Mouse (Mus musculus): ENCODE measurements around the gene Gm17387. TPM values are rescaled to one million over a fixed set of nuclear protein-coding genes. Genes with fewer than 3 reads are reported as not detected.
A peak's percentile ranks its signal among the peaks of the same experiment; 100 is the strongest.

Gm17387 gene
- polyA plus RNA-seq, 1 experiment from 2014 or later = not detected

DNA sequence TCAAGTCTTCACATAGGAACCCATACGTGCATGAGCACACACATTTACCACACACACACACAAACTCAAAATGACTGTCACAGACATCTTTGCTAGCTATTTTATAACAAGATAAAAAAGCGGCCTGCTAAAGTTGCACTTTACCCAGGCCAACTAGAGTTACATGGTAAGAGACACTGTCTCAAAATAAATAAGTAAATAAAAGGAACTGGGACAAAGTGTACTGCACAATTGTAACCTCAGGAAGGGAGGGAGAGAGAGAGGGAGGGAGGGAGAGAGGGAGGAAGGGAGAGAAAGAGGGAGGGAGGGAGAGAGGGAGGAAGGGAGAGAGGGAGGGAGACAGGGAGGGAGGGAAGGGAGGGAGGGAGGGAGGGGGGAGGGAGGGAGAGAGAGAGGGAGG lies 23.5 kb downstream of the Gm17387 start:
- Histone ChIP-seq H3K9ac (replicated peaks; ENCODE audit: low read depth, low read length) (no peak overlapping the region), H3K27ac (ENCODE audit: low read length) (no peak overlapping the region)
- WGBS = 91% methylated on average over 2 of the region's 2 CpGs

DNA sequence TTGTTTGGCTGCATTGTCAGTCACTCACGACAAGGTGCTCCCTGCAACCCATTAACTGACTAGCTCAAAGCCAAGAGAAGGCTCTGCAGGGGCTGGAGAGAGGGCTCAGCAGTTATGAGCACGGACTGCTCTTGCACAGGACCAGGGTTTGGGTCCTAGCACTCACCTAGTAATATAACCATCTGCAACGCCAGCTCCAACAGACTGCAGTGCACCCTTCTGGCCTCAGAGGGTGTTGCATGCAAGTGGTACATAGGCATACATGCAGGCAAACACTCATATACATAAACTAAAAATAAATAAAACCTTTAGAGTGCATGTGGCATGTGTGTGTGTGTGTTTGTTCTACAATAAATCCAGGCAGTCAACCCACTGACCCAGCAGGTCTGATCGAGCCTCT lies 26.9 kb downstream of the Gm17387 start:
- Histone ChIP-seq H3K27me3 (replicated peaks; ENCODE audit: control insufficient read depth, insufficient read depth, low read length) (no peaks in the 10 kb centered on the region), H3K9ac (replicated peaks; ENCODE audit: low read depth, low read length) (no peak overlapping the region), H3K4me2 (ENCODE audit: low read length) (no peak overlapping the region), H3K27ac (ENCODE audit: low read length) (no peak overlapping the region), H3K36me3 (ENCODE audit: control insufficient read depth, insufficient read depth) (no peaks in the 10 kb centered on the region), H3K4me3 (replicated peaks; ENCODE audit: low read length) (no peak overlapping the region), H3K4me1 (replicated peaks; ENCODE audit: control insufficient read depth, insufficient read depth, low read length) (peaks cover 5% of the 10 kb centered on the region), H3K9me3 (ENCODE audit: control insufficient read depth, low read length) (no peaks in the 10 kb centered on the region)
- 80% methylated on average over 4 of the region's 4 CpGs for WGBS
- no peak for ATAC-seq

More for the DNA sequence above, 23.5 kb downstream of the Gm17387 start:
- no peak overlapping the region for H3K4me3 ChIP-seq (replicated peaks; ENCODE audit: low read length)
- H3K4me1 ChIP-seq (replicated peaks; ENCODE audit: control insufficient read depth, insufficient read depth, low read length) = peaks cover 7% of the 10 kb centered on the region
- H3K4me2 ChIP-seq (ENCODE audit: low read length) = no peak overlapping the region
- no peaks in the 10 kb centered on the region for H3K9me3 ChIP-seq (ENCODE audit: control insufficient read depth, low read length)
- no peaks in the 10 kb centered on the region for H3K27me3 ChIP-seq (replicated peaks; ENCODE audit: control insufficient read depth, insufficient read depth, low read length)
- ATAC-seq = no peak
- H3K36me3 ChIP-seq (ENCODE audit: control insufficient read depth, insufficient read depth) = no peaks in the 10 kb centered on the region

DNA sequence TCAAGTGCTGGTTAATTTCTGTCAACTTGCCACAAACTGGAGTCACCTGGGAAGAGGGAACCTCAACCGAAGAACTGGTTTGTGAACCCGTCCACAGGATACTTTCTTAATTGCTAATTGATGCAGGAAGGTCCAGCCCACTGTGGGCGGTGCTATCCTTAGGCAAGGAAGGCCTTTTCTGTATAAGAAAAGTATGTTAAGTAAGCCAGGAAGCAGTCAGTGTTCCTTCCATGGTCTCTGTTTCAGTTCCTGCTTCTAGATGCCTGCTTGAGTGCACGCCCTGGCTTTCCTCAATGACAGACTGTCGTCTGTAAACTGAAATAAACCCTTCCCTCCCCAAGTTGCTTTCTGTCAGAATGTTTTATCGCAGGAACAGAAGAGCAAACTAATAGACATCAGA lies 28.0 kb downstream of the Gm17387 start:
- WGBS = 88% methylated on average over 6 of the region's 6 CpGs
- no peak for ATAC-seq
- Histone ChIP-seq H3K4me2 (ENCODE audit: low read length) (no peak overlapping the region), H3K9me3 (ENCODE audit: control insufficient read depth, low read length) (no peaks in the 10 kb centered on the region), H3K27ac (ENCODE audit: low read length) (no peak overlapping the region), H3K4me3 (replicated peaks; ENCODE audit: low read length) (no peak overlapping the region), H3K27me3 (replicated peaks; ENCODE audit: control insufficient read depth, insufficient read depth, low read length) (no peaks in the 10 kb centered on the region), H3K9ac (replicated peaks; ENCODE audit: low read depth, low read length) (no peak overlapping the region), H3K36me3 (ENCODE audit: control insufficient read depth, insufficient read depth) (no peaks in the 10 kb centered on the region), H3K4me1 (replicated peaks; ENCODE audit: control insufficient read depth, insufficient read depth, low read length) (peaks cover 11% of the 10 kb centered on the region)

DNA sequence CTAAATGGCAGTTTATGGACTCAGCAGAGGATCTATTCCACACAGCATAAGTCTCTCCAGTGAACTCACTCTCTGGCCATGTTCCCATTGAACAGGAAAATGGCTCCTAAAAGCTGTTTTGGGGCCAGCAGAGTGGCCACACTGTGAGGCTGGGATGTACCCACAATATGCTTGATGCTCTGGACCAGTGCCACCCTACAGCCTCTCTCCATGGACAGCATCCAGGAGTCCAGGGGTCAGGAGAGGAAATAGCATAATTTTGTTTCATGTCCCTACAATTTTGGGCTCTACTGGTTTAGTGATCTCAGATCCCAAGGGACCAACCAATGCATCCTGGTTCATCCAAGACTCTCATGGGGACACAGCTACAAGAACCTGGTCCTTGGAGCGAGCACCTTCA lies 28.6 kb downstream of the Gm17387 start:
- H3K27ac ChIP-seq (ENCODE audit: low read length) = no peak overlapping the region
- no peak for ATAC-seq
- no peak overlapping the region for H3K4me3 ChIP-seq (replicated peaks; ENCODE audit: low read length)
- H3K36me3 ChIP-seq (ENCODE audit: control insufficient read depth, insufficient read depth) = no peaks in the 10 kb centered on the region
- H3K27me3 ChIP-seq (replicated peaks; ENCODE audit: control insufficient read depth, insufficient read depth, low read length) = no peaks in the 10 kb centered on the region
- no peak overlapping the region for H3K4me2 ChIP-seq (ENCODE audit: low read length)
- no peak overlapping the region for H3K9ac ChIP-seq (replicated peaks; ENCODE audit: low read depth, low read length)
- peaks cover 17% of the 10 kb centered on the region for H3K4me1 ChIP-seq (replicated peaks; ENCODE audit: control insufficient read depth, insufficient read depth, low read length)
- no peaks in the 10 kb centered on the region for H3K9me3 ChIP-seq (ENCODE audit: control insufficient read depth, low read length)
- 93% methylated on average over 1 of the region's 1 CpGs for WGBS

DNA sequence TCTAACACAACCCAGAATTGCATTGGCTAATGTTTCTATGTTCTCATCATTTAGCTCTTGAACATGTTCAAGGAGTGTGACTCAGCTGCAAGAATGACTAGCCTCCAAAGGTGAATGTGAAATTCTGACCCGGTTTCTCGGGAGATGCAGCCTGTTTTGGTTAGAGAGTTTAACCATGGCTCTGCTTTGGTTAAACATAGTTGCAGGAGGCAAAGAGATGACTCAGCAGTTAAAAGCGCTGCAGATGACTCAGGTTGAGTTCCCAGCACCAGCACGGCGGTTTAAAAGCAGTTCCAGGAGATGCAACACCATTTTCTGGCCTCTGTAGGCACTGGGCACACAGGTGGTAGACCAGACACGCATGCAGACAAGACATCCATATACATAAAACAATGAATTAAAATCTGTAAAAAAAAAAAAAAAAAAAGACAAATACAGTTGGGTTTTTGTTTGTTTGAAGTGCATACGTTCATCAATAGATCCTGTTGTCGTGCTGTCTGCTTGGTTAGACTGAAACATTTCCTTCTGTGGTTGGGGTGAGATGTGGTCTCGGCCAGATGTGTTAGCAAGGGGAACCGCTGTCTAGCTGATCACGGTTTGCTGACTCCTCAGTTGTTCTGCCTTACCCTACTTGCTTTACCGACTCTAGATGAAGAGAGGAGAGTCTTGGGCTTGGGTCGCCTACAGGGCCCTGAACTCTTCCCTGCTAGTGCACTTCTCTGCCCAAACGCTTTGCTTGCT lies 29.8 kb downstream of the Gm17387 start:
- H3K9me3 ChIP-seq (ENCODE audit: control insufficient read depth, low read length) = no peaks in the 10 kb centered on the region
- no peak for ATAC-seq
- no peak overlapping the region for H3K4me2 ChIP-seq (ENCODE audit: low read length)
- 93% methylated on average over 14 of the region's 14 CpGs for WGBS
- peaks cover 25% of the 10 kb centered on the region for H3K4me1 ChIP-seq (replicated peaks; ENCODE audit: control insufficient read depth, insufficient read depth, low read length)
- no peaks in the 10 kb centered on the region for H3K36me3 ChIP-seq (ENCODE audit: control insufficient read depth, insufficient read depth)
- no peak overlapping the region for H3K27ac ChIP-seq (ENCODE audit: low read length)
- no peak overlapping the region for H3K4me3 ChIP-seq (replicated peaks; ENCODE audit: low read length)
- no peaks in the 10 kb centered on the region for H3K27me3 ChIP-seq (replicated peaks; ENCODE audit: control insufficient read depth, insufficient read depth, low read length)
- no peak overlapping the region for H3K9ac ChIP-seq (replicated peaks; ENCODE audit: low read depth, low read length)

DNA sequence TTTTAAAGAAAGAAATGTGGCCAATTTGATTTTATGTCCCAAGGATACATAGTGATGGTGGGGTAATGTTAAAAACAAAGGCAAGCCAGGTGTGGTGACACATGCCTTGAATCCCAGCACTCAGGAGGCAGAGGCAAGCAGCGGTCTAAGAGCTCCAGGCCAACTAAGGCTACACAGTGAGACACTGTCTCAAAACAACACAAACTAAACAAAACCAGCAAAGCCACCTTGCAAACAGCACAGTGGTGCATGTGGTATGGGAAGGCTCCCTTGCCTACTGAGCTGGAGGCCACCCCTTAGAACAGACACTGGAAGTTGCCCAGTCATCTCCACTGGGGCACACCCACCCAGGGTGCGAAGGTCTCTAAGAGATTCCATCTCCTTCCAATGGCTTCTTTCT lies 31.0 kb downstream of the Gm17387 start:
- no peak for ATAC-seq
- peaks cover 6% of the 10 kb centered on the region for H3K36me3 ChIP-seq (ENCODE audit: control insufficient read depth, insufficient read depth)
- H3K4me2 ChIP-seq (ENCODE audit: low read length) = peak overlapping the region; percentile 87
- H3K27ac ChIP-seq (ENCODE audit: low read length) = 0 out of 2 replicates have a peak overlapping the region, but pooled peaks have one; percentile 67
- H3K27me3 ChIP-seq (replicated peaks; ENCODE audit: control insufficient read depth, insufficient read depth, low read length) = no peaks in the 10 kb centered on the region
- H3K4me3 ChIP-seq (replicated peaks; ENCODE audit: low read length) = peak overlapping the region; percentile 87
- 67% methylated on average over 2 of the region's 2 CpGs for WGBS
- no peaks in the 10 kb centered on the region for H3K9me3 ChIP-seq (ENCODE audit: control insufficient read depth, low read length)
- H3K4me1 ChIP-seq (replicated peaks; ENCODE audit: control insufficient read depth, insufficient read depth, low read length) = peaks cover 25% of the 10 kb centered on the region
- H3K9ac ChIP-seq (replicated peaks; ENCODE audit: low read depth, low read length) = peak overlapping the region; percentile 92

DNA sequence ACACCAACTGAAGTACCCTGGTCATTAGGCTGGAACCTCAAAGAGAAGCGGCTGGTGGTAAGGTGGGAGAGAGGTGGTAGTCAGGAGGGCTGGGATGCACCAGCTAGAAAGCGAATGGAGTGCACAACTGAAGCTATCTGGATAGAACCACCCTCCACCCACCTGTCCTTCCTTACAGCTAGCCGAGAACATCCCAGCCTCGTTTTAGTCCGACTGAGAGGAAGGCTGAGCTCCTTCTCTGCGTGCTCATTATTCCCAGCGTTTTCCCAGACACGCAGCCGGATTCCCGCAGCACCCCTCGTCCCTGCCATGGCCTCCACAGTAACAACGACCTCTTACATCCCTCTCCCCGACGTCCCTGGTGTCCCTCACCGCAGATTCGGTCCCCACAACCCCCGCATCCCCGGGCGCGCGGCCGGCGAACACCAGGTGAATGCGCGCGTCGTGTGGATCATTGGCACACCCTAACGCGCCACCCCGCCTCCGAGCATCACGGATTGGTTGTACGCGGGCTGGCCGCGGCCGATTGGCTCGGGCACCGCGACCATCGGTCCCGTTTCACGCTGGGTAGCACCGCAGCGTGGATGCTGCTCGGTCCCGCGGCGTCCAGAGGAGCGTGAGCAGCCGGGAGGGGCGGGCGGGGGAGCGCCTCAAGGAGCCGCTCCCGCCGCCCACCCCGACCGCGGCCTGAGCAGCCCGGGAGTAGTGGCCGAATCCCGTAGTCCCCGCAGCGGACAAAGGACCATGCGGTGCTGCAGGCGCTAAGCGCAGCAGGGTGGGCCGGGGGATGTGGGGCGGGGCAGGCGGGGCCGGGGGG lies 31.7 kb downstream of the Gm17387 start, which contains the start of gene B4galnt4:
TSS of gene B4galnt4 (plus strand) at position 679 of the 817 bp plus-strand sequence.
- H3K9ac ChIP-seq (replicated peaks; ENCODE audit: low read depth, low read length) = peak within 1 kb of the TSS; percentile 92
- peak; percentile 99 for ATAC-seq
- under 1% methylated on average over 57 of the region's 72 CpGs for WGBS
- peak within 1 kb of the TSS; percentile 87 for H3K4me2 ChIP-seq (ENCODE audit: low read length)
- H3K4me3 ChIP-seq (replicated peaks; ENCODE audit: low read length) = peak within 1 kb of the TSS; percentile 87
- no peaks in the 10 kb centered on the region for H3K9me3 ChIP-seq (ENCODE audit: control insufficient read depth, low read length)
- H3K36me3 ChIP-seq (ENCODE audit: control insufficient read depth, insufficient read depth) = peaks cover 12% of the 10 kb centered on the region
- H3K27ac ChIP-seq (ENCODE audit: low read length) = peak within 1 kb of the TSS; percentile 67
- no peaks in the 10 kb centered on the region for H3K27me3 ChIP-seq (replicated peaks; ENCODE audit: control insufficient read depth, insufficient read depth, low read length)
- peaks cover 25% of the 10 kb centered on the region for H3K4me1 ChIP-seq (replicated peaks; ENCODE audit: control insufficient read depth, insufficient read depth, low read length)

DNA sequence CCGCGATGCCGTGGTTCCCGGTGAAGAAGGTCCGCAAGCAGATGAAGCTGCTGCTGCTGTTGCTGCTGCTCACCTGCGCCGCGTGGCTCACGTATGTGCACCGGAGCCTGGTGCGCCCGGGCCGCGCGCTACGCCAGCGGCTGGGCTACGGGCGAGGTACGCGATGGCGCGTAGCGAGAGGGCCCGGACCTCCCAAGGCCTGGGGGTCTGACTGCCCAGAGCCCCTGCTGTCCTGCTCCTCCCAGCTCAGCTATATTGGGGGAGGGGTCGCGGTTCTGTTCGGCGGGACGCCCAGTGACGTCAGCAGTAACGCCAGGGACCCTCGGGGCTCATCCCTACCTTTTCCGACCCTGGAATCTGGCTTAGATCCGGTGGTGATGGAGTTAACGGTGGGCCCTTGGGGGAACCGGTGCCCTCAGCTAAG lies 32.4 kb downstream of the Gm17387 start:
- 0% methylated on average over 37 of the region's 37 CpGs for WGBS
- H3K27me3 ChIP-seq (replicated peaks; ENCODE audit: control insufficient read depth, insufficient read depth, low read length) = no peaks in the 10 kb centered on the region
- peak; percentile 45 for ATAC-seq

DNA sequence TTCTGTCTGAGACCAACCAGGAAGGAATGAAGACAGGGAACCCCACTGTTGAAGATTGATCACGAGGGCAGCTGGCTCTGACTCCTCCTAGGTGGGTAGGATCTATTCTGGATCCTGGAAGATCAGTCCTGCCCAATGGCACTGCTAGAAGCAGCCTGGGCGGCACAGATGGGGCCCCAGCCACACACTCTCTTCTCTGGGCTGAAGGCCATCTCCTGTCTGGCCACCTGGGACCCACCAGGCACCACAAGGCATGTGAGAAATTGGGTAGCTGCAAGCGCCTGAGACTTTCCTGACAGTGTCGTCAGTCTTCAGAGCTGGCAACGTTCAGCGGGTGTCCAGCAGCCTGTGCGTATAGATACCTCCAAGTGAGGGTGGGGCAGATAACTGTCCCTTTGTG lies 33.6 kb downstream of the Gm17387 start:
- Histone ChIP-seq H3K4me3 (replicated peaks; ENCODE audit: low read length) (no peak overlapping the region), H3K9ac (replicated peaks; ENCODE audit: low read depth, low read length) (no peak overlapping the region), H3K4me1 (replicated peaks; ENCODE audit: control insufficient read depth, insufficient read depth, low read length) (peaks cover 25% of the 10 kb centered on the region), H3K27ac (ENCODE audit: low read length) (no peak overlapping the region), H3K27me3 (replicated peaks; ENCODE audit: control insufficient read depth, insufficient read depth, low read length) (no peaks in the 10 kb centered on the region), H3K9me3 (ENCODE audit: control insufficient read depth, low read length) (no peaks in the 10 kb centered on the region), H3K36me3 (ENCODE audit: control insufficient read depth, insufficient read depth) (peaks cover 27% of the 10 kb centered on the region), H3K4me2 (ENCODE audit: low read length) (peak overlapping the region; percentile 87; the same call in 1 of the 2 replicates)
- 72% methylated on average over 7 of the region's 7 CpGs for WGBS
- ATAC-seq = no peak

More for the DNA sequence above, 32.4 kb downstream of the Gm17387 start:
- Histone ChIP-seq H3K4me3 (replicated peaks; ENCODE audit: low read length) (peak overlapping the region; percentile 87), H3K4me2 (ENCODE audit: low read length) (peak overlapping the region; percentile 87), H3K9ac (replicated peaks; ENCODE audit: low read depth, low read length) (peak overlapping the region; percentile 92), H3K9me3 (ENCODE audit: control insufficient read depth, low read length) (no peaks in the 10 kb centered on the region), H3K4me1 (replicated peaks; ENCODE audit: control insufficient read depth, insufficient read depth, low read length) (peaks cover 25% of the 10 kb centered on the region), H3K27ac (ENCODE audit: low read length) (peak overlapping the region; percentile 67), H3K36me3 (ENCODE audit: control insufficient read depth, insufficient read depth) (peaks cover 18% of the 10 kb centered on the region)

All from forebrain, embryonic 16.5 days (tissue).